Mouse (Mus musculus) neural tube, embryonic 12.5 days (tissue): ENCODE measurements around the gene Tdrd7. TPM values are rescaled to one million over a fixed set of nuclear protein-coding genes. Genes with fewer than 3 reads are reported as not detected.

Experiments used
- ATAC-seq: fragments of 200-750 bp; cut with Nextera tagmentation; 2 replicates; pipeline ENCODE4 v1.8.0; 2017; ENCODE audit warnings: low read depth, mild to moderate bottlenecking, moderate TSS enrichment, moderate library complexity; ENCODE audit not compliant: low FRiP score
- H3K27ac ChIP-seq: fragments of 300-500 bp; sonication (generic); 2 replicates; pipeline ENCODE4 v1.5.1; 2016
- H3K27me3 ChIP-seq: fragments of 300-500 bp; sonication (generic); replicated peaks from 2 replicates; pipeline ENCODE4 v1.6.1; 2016; ENCODE audit warnings: mild to moderate bottlenecking
- H3K36me3 ChIP-seq: fragments of 300-500 bp; sonication (generic); 2 replicates; pipeline ENCODE4 v1.6.1; 2016; ENCODE audit warnings: mild to moderate bottlenecking
- H3K4me1 ChIP-seq: fragments of 300-500 bp; sonication (generic); 2 replicates; pipeline ENCODE4 v1.6.1; 2016
- H3K4me2 ChIP-seq: fragments of 300-500 bp; sonication (generic); replicated peaks from 2 replicates; pipeline ENCODE4 v1.6.1; 2016; ENCODE audit warnings: mild to moderate bottlenecking
- H3K4me3 ChIP-seq: fragments of 300-500 bp; sonication (generic); 2 replicates; pipeline ENCODE4 v1.5.1; 2016
- H3K9ac ChIP-seq: fragments of 300-500 bp; sonication (generic); 2 replicates; pipeline ENCODE4 v1.6.1; 2016; ENCODE audit warnings: mild to moderate bottlenecking
- H3K9me3 ChIP-seq: fragments of 300-500 bp; sonication (generic); 2 replicates; pipeline ENCODE4 v1.6.1; 2016; ENCODE audit warnings: mild to moderate bottlenecking
- WGBS: fragments of 180-500 bp; shearing (Covaris S2); methylation state at CpG from one replicate; pipeline ENCODE4 v1.1.7; 2016; 5-methylcytosine and 5-hydroxymethylcytosine counted together
- polyA plus RNA-seq: library from polyadenylated mRNA; unstranded; fragments of >200 nt; fragmentation: Nextera tagmentation; extraction: Ambion mirVana; gene quantifications from 2 replicates; pipeline ENCODE4 v1.2.1, GENCODE M21; 2016

Tdrd7 gene
- polyA plus RNA-seq, 1 experiment from 2014 or later: 18.6 TPM

GRCm38 (mm10) chr4:46056163-46056562, 91.0 kb downstream of the Tdrd7 start:
- Histone ChIP-seq H3K36me3 (no peaks in the 10 kb centered on the region), H3K27ac (no peak overlapping the region), H3K4me2 (no peak overlapping the region), H3K9me3 (peaks cover 13% of the 10 kb centered on the region; the same call in 1 of the 2 replicates), H3K4me3 (no peak overlapping the region), H3K9ac (no peak overlapping the region), H3K27me3 (no peaks in the 10 kb centered on the region), H3K4me1 (no peaks in the 10 kb centered on the region)
- WGBS: 92% methylated on average over 5 of the region's 5 CpGs
- ATAC-seq: no peak

DNA sequence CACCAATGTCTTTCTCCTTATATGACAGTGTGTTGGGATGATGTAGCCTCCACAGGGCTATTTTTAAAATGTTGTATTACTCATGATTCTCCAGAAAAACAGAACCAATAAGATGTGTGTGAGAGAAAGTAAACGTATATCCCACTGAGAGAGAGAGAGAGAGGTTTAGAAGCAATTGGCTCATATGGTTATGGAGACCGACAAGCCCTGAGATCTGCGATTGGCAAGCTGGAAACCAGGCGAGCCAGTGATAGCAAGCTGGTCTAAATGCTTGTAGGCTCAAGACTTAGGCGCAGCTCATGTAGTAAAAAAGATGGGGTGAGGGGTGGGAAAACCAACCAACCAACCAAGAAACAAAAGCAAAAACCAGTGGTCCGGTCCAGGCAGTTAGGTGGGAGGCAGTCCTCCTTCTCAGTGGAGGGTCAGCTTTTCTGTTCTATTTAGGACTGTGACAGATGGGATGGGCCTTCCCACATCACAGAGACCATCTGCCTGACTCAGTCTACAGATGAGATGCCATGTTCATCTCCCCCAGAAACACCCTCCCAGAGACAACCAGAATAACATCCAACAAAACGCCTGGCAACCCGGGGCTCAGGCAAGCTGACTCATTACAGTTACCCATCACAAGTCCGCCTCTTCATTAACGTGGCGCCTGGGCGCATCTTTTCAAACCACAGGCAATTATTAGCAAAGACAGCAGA, 96.3 kb downstream of the Tdrd7 start:
- no peak overlapping the region for H3K9ac ChIP-seq
- H3K27me3 ChIP-seq: no peaks in the 10 kb centered on the region
- no peak for ATAC-seq
- no peaks in the 10 kb centered on the region for H3K36me3 ChIP-seq
- no peak overlapping the region for H3K4me3 ChIP-seq
- H3K9me3 ChIP-seq: peaks cover 7% of the 10 kb centered on the region; the same call in 1 of the 2 replicates
- H3K27ac ChIP-seq: no peak overlapping the region
- no peak overlapping the region for H3K4me2 ChIP-seq
- no peaks in the 10 kb centered on the region for H3K4me1 ChIP-seq
- 84% methylated on average over 12 of the region's 12 CpGs for WGBS

DNA sequence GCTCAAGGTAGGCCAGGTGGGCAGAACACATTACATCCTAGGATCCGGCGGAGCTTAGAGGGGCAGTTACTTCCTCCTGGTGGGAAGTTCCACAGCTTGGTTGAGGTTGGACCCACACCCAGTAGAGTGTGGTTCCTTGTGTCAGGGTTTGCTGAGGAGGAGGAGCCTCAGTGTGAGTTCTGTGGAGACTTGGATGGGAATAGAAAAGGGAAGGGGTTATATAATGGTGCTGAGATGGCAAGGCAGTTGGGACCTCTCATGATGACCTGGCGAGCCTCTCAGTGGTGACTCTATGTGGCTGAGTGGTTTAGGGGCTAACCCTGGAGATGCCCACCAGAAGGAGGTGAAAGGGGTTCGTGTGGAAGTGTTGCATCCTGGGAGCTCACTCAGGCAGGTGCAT, 98.7 kb downstream of the Tdrd7 start:
- no peak overlapping the region for H3K9ac ChIP-seq
- H3K27ac ChIP-seq: no peak overlapping the region
- H3K9me3 ChIP-seq: no peaks in the 10 kb centered on the region
- H3K4me1 ChIP-seq: no peaks in the 10 kb centered on the region
- H3K27me3 ChIP-seq: no peaks in the 10 kb centered on the region
- H3K4me3 ChIP-seq: no peak overlapping the region
- 82% methylated on average over 4 of the region's 4 CpGs for WGBS
- no peak overlapping the region for H3K4me2 ChIP-seq
- no peak for ATAC-seq
- H3K36me3 ChIP-seq: no peaks in the 10 kb centered on the region

- no peaks in the 10 kb centered on the region for H3K27me3 ChIP-seq
- H3K4me2 ChIP-seq: no peak overlapping the region
- H3K9me3 ChIP-seq: no peaks in the 10 kb centered on the region
- no peak for ATAC-seq
- no peak overlapping the region for H3K27ac ChIP-seq
- no peaks in the 10 kb centered on the region for H3K4me1 ChIP-seq
- WGBS: 54% methylated on average over 8 of the region's 8 CpGs
- no peak overlapping the region for H3K4me3 ChIP-seq
- H3K9ac ChIP-seq: no peak overlapping the region
- H3K36me3 ChIP-seq: no peaks in the 10 kb centered on the region
Observed at GRCm38 (mm10) chr4:46064263-46064662, 99.1 kb downstream of the Tdrd7 start.

GRCm38 (mm10) chr4:46064961-46065360, 99.8 kb downstream of the Tdrd7 start:
- Histone ChIP-seq H3K27me3 (no peaks in the 10 kb centered on the region), H3K4me2 (no peak overlapping the region), H3K4me3 (no peak overlapping the region), H3K9ac (no peak overlapping the region), H3K9me3 (no peaks in the 10 kb centered on the region), H3K4me1 (peaks cover 2% of the 10 kb centered on the region), H3K36me3 (no peaks in the 10 kb centered on the region), H3K27ac (no peak overlapping the region)
- 71% methylated on average over 3 of the region's 3 CpGs for WGBS
- no peak for ATAC-seq

DNA sequence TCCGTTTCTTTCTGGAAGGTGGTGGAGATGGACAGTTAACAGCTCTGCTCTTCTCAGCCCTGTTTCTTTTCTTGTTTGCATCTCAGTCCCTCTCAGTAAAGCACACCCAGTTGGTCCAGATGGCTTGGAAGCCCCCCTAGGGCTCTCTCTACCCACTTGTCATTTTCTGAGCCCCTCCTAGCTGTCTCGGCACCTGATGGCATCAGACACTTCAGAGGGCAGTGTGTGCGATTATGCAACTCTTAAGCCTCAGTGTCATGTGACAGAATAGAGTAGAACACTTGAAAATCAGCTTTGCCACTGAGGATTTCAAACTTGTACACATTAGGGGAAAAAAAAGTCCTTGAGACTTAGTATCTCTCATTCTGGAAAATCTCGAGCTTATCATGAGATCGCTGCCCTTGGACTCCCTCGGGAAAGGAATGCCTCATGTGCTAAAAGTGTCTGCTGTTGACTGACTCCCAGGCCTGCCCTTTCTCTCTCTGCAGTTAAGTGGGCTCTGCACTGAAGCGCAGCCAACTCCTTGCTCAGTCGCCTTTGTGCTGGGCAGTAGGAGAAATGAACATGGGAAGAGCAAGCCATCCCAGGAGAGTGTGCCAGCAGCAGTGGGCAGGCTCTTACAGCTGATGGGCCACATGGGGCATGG, 100.7 kb downstream of the Tdrd7 start:
- no peak for ATAC-seq
- Histone ChIP-seq H3K27me3 (no peaks in the 10 kb centered on the region), H3K4me2 (no peak overlapping the region), H3K4me1 (peaks cover 6% of the 10 kb centered on the region), H3K9ac (no peak overlapping the region), H3K4me3 (no peak overlapping the region), H3K27ac (no peak overlapping the region), H3K9me3 (no peaks in the 10 kb centered on the region), H3K36me3 (no peaks in the 10 kb centered on the region)
- WGBS: 82% methylated on average over 8 of the region's 8 CpGs

DNA sequence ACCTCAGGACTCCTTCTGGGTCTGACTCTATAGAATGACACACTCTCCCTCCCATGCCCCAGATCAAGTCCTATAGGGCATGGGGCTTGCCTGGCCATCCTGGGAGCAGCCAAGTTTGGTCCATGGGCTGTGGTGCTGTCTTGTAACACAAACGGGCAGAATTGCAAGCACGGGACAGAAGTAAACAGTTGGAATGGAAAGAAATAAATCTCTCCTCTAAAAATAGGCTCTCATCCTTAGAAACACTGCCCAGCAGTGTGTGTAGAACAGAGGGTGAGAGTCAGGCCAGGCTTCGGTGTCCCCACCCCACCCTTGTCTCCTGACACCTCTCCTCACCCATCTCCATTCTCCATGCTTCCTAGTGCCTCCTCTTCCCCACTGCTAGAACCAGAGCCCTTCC, 102.9 kb downstream of the Tdrd7 start:
- Histone ChIP-seq H3K4me2 (no peak overlapping the region), H3K4me3 (no peak overlapping the region), H3K27me3 (no peaks in the 10 kb centered on the region), H3K27ac (no peak overlapping the region), H3K4me1 (peaks cover 6% of the 10 kb centered on the region), H3K9me3 (no peaks in the 10 kb centered on the region), H3K36me3 (no peaks in the 10 kb centered on the region), H3K9ac (no peak overlapping the region)
- no peak for ATAC-seq
- WGBS: 86% methylated on average over 3 of the region's 3 CpGs

- 53% methylated on average over 1 of the region's 1 CpGs for WGBS
- no peaks in the 10 kb centered on the region for H3K27me3 ChIP-seq
- no peak overlapping the region for H3K27ac ChIP-seq
- no peak overlapping the region for H3K4me3 ChIP-seq
- H3K9ac ChIP-seq: no peak overlapping the region
- H3K36me3 ChIP-seq: no peaks in the 10 kb centered on the region
- H3K9me3 ChIP-seq: no peaks in the 10 kb centered on the region
- no peak overlapping the region for H3K4me2 ChIP-seq
- peaks cover 6% of the 10 kb centered on the region for H3K4me1 ChIP-seq
- no peak for ATAC-seq
Observed at GRCm38 (mm10) chr4:46068573-46068972, 103.4 kb downstream of the Tdrd7 start.

DNA sequence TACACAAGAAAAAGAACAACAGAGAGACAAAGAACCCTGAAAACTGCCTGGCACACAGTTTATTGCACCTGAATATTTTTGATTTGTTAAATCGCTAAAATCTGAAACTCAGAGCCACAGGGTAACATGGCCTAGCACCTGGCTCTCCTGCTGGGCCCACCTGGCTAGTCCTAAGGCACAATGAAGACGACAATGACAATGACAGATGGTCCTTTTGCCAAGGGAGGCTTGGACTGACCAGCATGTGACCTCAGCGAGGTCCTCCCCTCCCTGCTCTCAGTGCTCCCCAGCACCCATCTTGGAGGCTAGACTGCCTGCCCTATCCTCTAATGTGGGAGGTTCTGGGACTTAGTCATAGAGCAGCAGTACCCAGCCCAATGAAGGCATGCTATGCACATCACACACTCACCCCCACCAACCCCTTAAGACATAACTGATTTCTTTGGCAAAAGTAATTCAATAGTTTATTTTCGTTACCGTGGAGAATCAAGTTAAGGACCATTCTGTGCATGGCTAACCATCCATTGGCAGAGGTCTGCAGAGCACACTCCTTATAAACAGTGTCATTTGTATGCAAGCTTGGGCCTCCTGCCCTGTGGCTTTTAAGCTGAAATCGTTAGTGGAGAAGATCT, 104.8 kb downstream of the Tdrd7 start:
- no peak overlapping the region for H3K27ac ChIP-seq
- ATAC-seq: peak; percentile 50; the same call in 1 of the 2 replicates
- peaks cover 6% of the 10 kb centered on the region for H3K4me1 ChIP-seq
- no peak overlapping the region for H3K4me2 ChIP-seq
- H3K9me3 ChIP-seq: no peaks in the 10 kb centered on the region
- no peak overlapping the region for H3K4me3 ChIP-seq
- 58% methylated on average over 6 of the region's 6 CpGs for WGBS
- H3K27me3 ChIP-seq: no peaks in the 10 kb centered on the region
- H3K9ac ChIP-seq: no peak overlapping the region
- no peaks in the 10 kb centered on the region for H3K36me3 ChIP-seq

GRCm38 (mm10) chr4:46072631-46073030, 107.5 kb downstream of the Tdrd7 start:
- Histone ChIP-seq H3K27me3 (no peaks in the 10 kb centered on the region), H3K27ac (no peak overlapping the region), H3K4me3 (no peak overlapping the region), H3K9ac (no peak overlapping the region), H3K36me3 (no peaks in the 10 kb centered on the region), H3K4me1 (peaks cover 6% of the 10 kb centered on the region), H3K4me2 (no peak overlapping the region), H3K9me3 (no peaks in the 10 kb centered on the region)
- 90% methylated on average over 6 of the region's 6 CpGs for WGBS
- no peak for ATAC-seq

- H3K9ac ChIP-seq: no peak overlapping the region
- ATAC-seq: no peak
- no peak overlapping the region for H3K27ac ChIP-seq
- 64% methylated on average over 4 of the region's 4 CpGs for WGBS
- no peaks in the 10 kb centered on the region for H3K9me3 ChIP-seq
- H3K36me3 ChIP-seq: no peaks in the 10 kb centered on the region
- H3K4me3 ChIP-seq: no peak overlapping the region
- no peaks in the 10 kb centered on the region for H3K27me3 ChIP-seq
- H3K4me2 ChIP-seq: no peak overlapping the region
- peaks cover 6% of the 10 kb centered on the region for H3K4me1 ChIP-seq
Observed at GRCm38 (mm10) chr4:46073736-46074135, 108.6 kb downstream of the Tdrd7 start.

DNA sequence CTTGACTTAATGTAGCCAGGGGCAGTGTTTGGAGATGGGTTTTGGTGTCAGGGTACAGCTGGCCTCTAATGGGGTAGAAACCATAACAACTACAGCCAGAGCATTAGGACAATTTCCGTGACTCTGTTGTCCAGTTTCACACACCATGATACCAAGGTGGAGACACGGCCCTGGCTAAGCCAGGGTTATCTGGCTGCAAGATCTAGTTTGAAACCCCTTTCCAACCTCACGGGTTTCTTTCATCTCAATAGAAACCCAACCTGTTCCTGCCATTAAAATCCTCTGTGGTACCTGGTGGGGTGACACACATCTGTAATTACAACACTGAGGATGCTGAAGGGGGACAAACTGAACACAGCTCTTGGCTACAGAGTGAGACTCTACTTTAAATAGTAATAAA, 110.5 kb downstream of the Tdrd7 start:
- no peaks in the 10 kb centered on the region for H3K36me3 ChIP-seq
- no peak overlapping the region for H3K4me2 ChIP-seq
- no peaks in the 10 kb centered on the region for H3K9me3 ChIP-seq
- H3K9ac ChIP-seq: no peak overlapping the region
- no peak overlapping the region for H3K4me3 ChIP-seq
- H3K4me1 ChIP-seq: no peaks in the 10 kb centered on the region
- no peak for ATAC-seq
- WGBS: 90% methylated on average over 3 of the region's 3 CpGs
- H3K27me3 ChIP-seq: no peaks in the 10 kb centered on the region
- H3K27ac ChIP-seq: no peak overlapping the region
